Mouse (Mus musculus): ENCODE measurements at regions not wholly inside any gene's neighbourhood (a gene's known extent, or its start where the extent isn't known, plus 50 kb on each side); places are given as distances from the start of the nearest gene placed in this dataset.

- TF ChIP-seq CTCF (IDR thresholded peaks at IDR 0.05; ENCODE audit: borderline replicate concordance, extremely low read depth, insufficient read depth, insufficient read length): no peak
- TF ChIP-seq POLR2A (IDR thresholded peaks at IDR 0.05; ENCODE audit: borderline replicate concordance, extremely low read depth, insufficient read depth, insufficient read length, poor library complexity, severe bottlenecking): no peak
Measured at GRCm38 (mm10) chr6:100396311-100397200, 109.3 kb upstream of the Rybp start.

Measured in brain, embryonic 14.5 days (tissue).